Mouse (Mus musculus): ENCODE results near the gene Olfr767.
"Not testable (repeated sequence)": the region's sequence is repeated elsewhere in the genome, so short reads cannot be mapped to it uniquely, and the experiment has no call there.

DNA sequence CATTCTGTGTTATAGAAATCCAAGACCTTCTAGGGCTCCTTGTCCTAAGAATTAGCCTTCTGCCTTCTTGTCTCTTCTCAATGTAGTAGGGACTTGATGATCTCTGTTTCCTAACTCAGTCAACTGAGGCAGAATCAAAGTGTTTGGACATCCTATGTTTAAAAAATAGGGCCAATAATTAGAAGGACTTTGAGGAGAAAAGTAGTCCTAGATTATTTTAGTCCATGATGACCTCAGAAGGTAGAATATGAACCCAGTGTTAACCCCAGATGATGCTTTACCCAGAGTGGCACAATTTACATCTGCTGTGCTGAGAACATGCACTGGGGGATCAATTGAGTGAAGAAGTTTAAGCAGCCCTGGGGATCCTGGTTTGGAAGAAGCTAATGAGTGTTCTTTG is 32.8 kb downstream of the Olfr767 start, which contains the start of gene Olfr765:
- TF ChIP-seq POLR2A (IDR thresholded peaks at IDR 0.05; ENCODE audit: low read depth, low read length); CTCF (IDR thresholded peaks at IDR 0.05; ENCODE audit: borderline replicate concordance, insufficient read depth, low read length): not testable (repeated sequence)

All from embryonic fibroblast, embryonic 13.5 days (primary cell).